Mouse (Mus musculus) MEL (cell line): Measurements from ENCODE around the gene Nthl1. TPM values are rescaled to one million over a fixed set of nuclear protein-coding genes. Genes with fewer than 3 reads are reported as not detected.

ENCODE experiments used
- DNase-seq: peaks from one replicate; pipeline ENCODE4 v3.0.0; 2011; ENCODE audit warnings: low read depth, low spot score
- H3K27ac ChIP-seq: 2 replicates; pipeline ENCODE4 v1.5.1; 2012; ENCODE audit warnings: low read depth, mild to moderate bottlenecking, control low read depth, low read length, moderate library complexity; ENCODE audit not compliant: control insufficient read depth
- H3K27me3 ChIP-seq, 2 experiments: fragments of 150-350 bp in 1 of 2; sonication (generic) in 1 of 2; 2 replicates each; pipeline ENCODE4 v1.6.1; 2012; ENCODE audit warnings: low read length in 2 of 2, mild to moderate bottlenecking in 2 of 2, improper control_type of control experiment in 1 of 2, moderate library complexity in 1 of 2; ENCODE audit not compliant: insufficient read depth in 2 of 2, control insufficient read depth in 1 of 2
- H3K36me3 ChIP-seq, 2 experiments: 2 replicates each; pipeline ENCODE4 v1.6.1; 2012 to 2014; ENCODE audit warnings: low read length in 2 of 2, improper control_type of control experiment in 1 of 2, inconsistent platforms in 1 of 2, mild to moderate bottlenecking in 1 of 2; ENCODE audit not compliant: insufficient read depth in 2 of 2, control insufficient read depth in 1 of 2
- H3K4me1 ChIP-seq, 2 experiments: fragments of 150-350 bp in 1 of 2; sonication (generic) in 1 of 2; 2 replicates each; pipeline ENCODE4 v1.6.1; 2012; ENCODE audit warnings: low read length in 2 of 2, improper control_type of control experiment in 1 of 2, mild to moderate bottlenecking in 1 of 2; ENCODE audit not compliant: insufficient read depth in 2 of 2, control insufficient read depth in 1 of 2
- H3K4me3 ChIP-seq, 2 experiments: fragments of 150-350 bp in 1 of 2; sonication (generic) in 1 of 2; 2 replicates each; pipeline ENCODE4 v1.5.1; 2012; ENCODE audit warnings: low read depth in 2 of 2, low read length in 2 of 2, mild to moderate bottlenecking in 2 of 2, moderate library complexity in 2 of 2, control low read depth in 1 of 2, improper control_type of control experiment in 1 of 2; ENCODE audit not compliant: control insufficient read depth in 1 of 2, insufficient read depth in 1 of 2
- H3K79me2 ChIP-seq: 2 replicates; pipeline ENCODE4 v1.6.1; 2012; ENCODE audit warnings: mild to moderate bottlenecking, low read length, moderate library complexity; ENCODE audit not compliant: control insufficient read depth, poor library complexity, insufficient read depth
- H3K9ac ChIP-seq: 2 replicates; pipeline ENCODE4 v1.6.1; 2012; ENCODE audit warnings: low read depth, mild to moderate bottlenecking, control low read depth, low read length, moderate library complexity; ENCODE audit not compliant: control insufficient read depth, poor library complexity, severe bottlenecking
- H3K9me3 ChIP-seq: fragments of 150-350 bp; sonication (generic); replicated peaks from 2 replicates; pipeline ENCODE4 v1.6.1; 2012; ENCODE audit warnings: mild to moderate bottlenecking, low read length, improper control_type of control experiment, moderate library complexity; ENCODE audit not compliant: insufficient read depth
- BHLHE40 ChIP-seq: IDR thresholded peaks from 2 replicates; pipeline ENCODE4 v1.6.1; 2012; ENCODE audit warnings: low read depth, mild to moderate bottlenecking, inconsistent platforms, low read length, improper control_type of control experiment, borderline replicate concordance
- CHD2 ChIP-seq: IDR thresholded peaks from 2 replicates; pipeline ENCODE4 v1.6.1; 2011; ENCODE audit warnings: low read length, improper control_type of control experiment
- CTCF ChIP-seq, 3 experiments: IDR thresholded peaks in 2 of 3; conservative IDR thresholded peaks in 1 of 3; 2 replicates each; pipeline ENCODE4 v1.5.1; 2011 to 2012; ENCODE audit warnings: low read length in 3 of 3, low read depth in 2 of 3, mild to moderate bottlenecking in 2 of 3, improper control_type of control experiment in 1 of 3, inconsistent platforms in 1 of 3, mixed read lengths in 1 of 3, moderate library complexity in 1 of 3; ENCODE audit not compliant: control insufficient read depth in 1 of 3, insufficient read depth in 1 of 3, poor library complexity in 1 of 3, severe bottlenecking in 1 of 3
- E2F4 ChIP-seq: IDR thresholded peaks from 2 replicates; pipeline ENCODE4 v1.6.1; 2011; ENCODE audit warnings: low read depth, low read length, improper control_type of control experiment, borderline replicate concordance
- GABPA ChIP-seq: IDR thresholded peaks from 2 replicates; pipeline ENCODE4 v1.6.1; 2012; ENCODE audit warnings: low read depth, mild to moderate bottlenecking, inconsistent platforms, low read length, improper control_type of control experiment, moderate library complexity
- GATA1 ChIP-seq: IDR thresholded peaks from 2 replicates; pipeline ENCODE4 v1.6.1; 2011; ENCODE audit warnings: low read depth, low read length, improper control_type of control experiment
- MAFK ChIP-seq: IDR thresholded peaks from 2 replicates; pipeline ENCODE4 v1.6.1; 2011; ENCODE audit warnings: low read depth, mild to moderate bottlenecking, low read length, improper control_type of control experiment, borderline replicate concordance
- MAX ChIP-seq: IDR thresholded peaks from 2 replicates; pipeline ENCODE4 v1.6.1; 2011; ENCODE audit warnings: low read length, improper control_type of control experiment
- MXI1 ChIP-seq: IDR thresholded peaks from 2 replicates; pipeline ENCODE4 v1.6.1; 2011; ENCODE audit warnings: mild to moderate bottlenecking, low read depth, low read length, improper control_type of control experiment
- MYB ChIP-seq: IDR thresholded peaks from 2 replicates; pipeline ENCODE4 v1.6.1; 2011; ENCODE audit warnings: mild to moderate bottlenecking, low read depth, low read length, improper control_type of control experiment
- MYC ChIP-seq: IDR thresholded peaks from 2 replicates; pipeline ENCODE4 v1.6.1; 2011; ENCODE audit warnings: low read depth, mild to moderate bottlenecking, low read length, improper control_type of control experiment, moderate library complexity
- NELFE ChIP-seq: IDR thresholded peaks from 2 replicates; pipeline ENCODE4 v1.6.1; 2011; ENCODE audit warnings: low read depth, low read length, improper control_type of control experiment
- POLR2A ChIP-seq, 2 experiments: IDR thresholded peaks; 2 replicates each; pipeline ENCODE4 v1.6.1; 2011 to 2012; ENCODE audit warnings: low read length in 2 of 2, mild to moderate bottlenecking in 2 of 2, control low read depth in 1 of 2, improper control_type of control experiment in 1 of 2, low read depth in 1 of 2, moderate library complexity in 1 of 2; ENCODE audit not compliant: control insufficient read depth in 1 of 2, insufficient read depth in 1 of 2, poor library complexity in 1 of 2
- POLR2AphosphoS2 ChIP-seq: IDR thresholded peaks from 2 replicates; pipeline ENCODE4 v1.6.1; 2011; ENCODE audit warnings: low read length, improper control_type of control experiment
- RAD21 ChIP-seq: IDR thresholded peaks from 2 replicates; pipeline ENCODE4 v1.6.1; 2011; ENCODE audit warnings: mild to moderate bottlenecking, low read depth, low read length, improper control_type of control experiment
- RCOR1 ChIP-seq: IDR thresholded peaks from 2 replicates; pipeline ENCODE4 v1.6.1; 2012; ENCODE audit warnings: low read depth, mild to moderate bottlenecking, inconsistent platforms, low read length, improper control_type of control experiment
- TAL1 ChIP-seq: IDR thresholded peaks from 2 replicates; pipeline ENCODE4 v1.6.1; 2012; ENCODE audit warnings: mild to moderate bottlenecking, inconsistent platforms, low read length, moderate library complexity, mixed read lengths
- TCF12 ChIP-seq: IDR thresholded peaks from 2 replicates; pipeline ENCODE4 v1.6.1; 2014; ENCODE audit warnings: low read depth, mild to moderate bottlenecking, inconsistent platforms, low read length, improper control_type of control experiment, moderate library complexity
- UBTF ChIP-seq: IDR thresholded peaks from 2 replicates; pipeline ENCODE4 v1.6.1; 2012; ENCODE audit warnings: low read depth, mild to moderate bottlenecking, inconsistent platforms, low read length, improper control_type of control experiment, moderate library complexity, borderline replicate concordance; ENCODE audit not compliant: insufficient read depth
- USF1 ChIP-seq: IDR thresholded peaks from 2 replicates; pipeline ENCODE4 v1.6.1; 2014; ENCODE audit warnings: low read depth, mild to moderate bottlenecking, inconsistent platforms, low read length, improper control_type of control experiment, moderate library complexity
- polyA plus RNA-seq, 2 experiments: library from polyadenylated mRNA; stranded (reverse) in 1 of 2; unstranded in 1 of 2; fragments of >175 nt in 1 of 2; fragments of >200 nt in 1 of 2; gene quantifications; 2 replicates each; pipeline versions ENCODE4 v1.2.1 to v1.2.4; 2012; ENCODE audit warnings: low replicate concordance in 2 of 2, low read depth in 1 of 2; ENCODE audit not compliant: insufficient read length in 2 of 2, insufficient read depth in 1 of 2, missing spikeins in 1 of 2
- total RNA-seq: library from RNA; depleted of rRNA; stranded (reverse); fragments of 300-350 nt; gene quantifications from 2 replicates; pipeline ENCODE4 v1.2.3, GENCODE M21; 2012

Gene Nthl1
- total and polyA plus RNA-seq, 3 experiments = 31.4 to 262 (median 32.0) TPM

DNA sequence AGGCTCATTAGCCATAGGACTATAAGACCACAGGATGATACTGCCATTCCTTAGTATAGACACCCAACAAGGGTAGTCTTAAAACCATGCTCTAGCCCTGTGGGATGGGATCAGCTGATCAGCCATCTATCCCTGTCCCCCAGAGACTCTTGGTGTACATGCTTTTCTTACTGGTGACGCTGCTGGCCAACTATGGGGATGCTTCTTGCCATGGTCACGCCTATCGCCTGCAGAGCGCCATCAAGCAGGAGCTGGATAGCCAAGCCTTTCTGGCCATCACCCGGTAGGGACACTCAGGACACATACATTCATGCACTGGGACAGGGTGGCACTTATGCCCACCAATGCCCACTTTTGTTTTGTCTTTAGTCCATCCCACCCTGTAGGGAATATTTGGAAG, 40.8 kb upstream of the Nthl1 start:
- H3K27ac ChIP-seq = no peak overlapping the region
- no peak overlapping the region for H3K9ac ChIP-seq
- H3K36me3 ChIP-seq = peaks cover 0 to 4% of the 10 kb centered on the region in 2 experiments; a peak in 3 of 4 replicates
- no peaks in the 10 kb centered on the region for H3K27me3 ChIP-seq
- no peaks in the 10 kb centered on the region for H3K9me3 ChIP-seq
- no peak overlapping the region for H3K4me3 ChIP-seq
- H3K4me1 ChIP-seq = 0 out of 4 replicates have a peak, but pooled peaks cover 0 to 5% of the 10 kb centered on the region in 2 experiments
- no peaks in the 10 kb centered on the region for H3K79me2 ChIP-seq
- DNase-seq = no peak
- no peak for TF ChIP-seq MAX
- no peak for TF ChIP-seq CHD2
- no peak for TF ChIP-seq RCOR1
- TF ChIP-seq RAD21 = no peak
- no peak for TF ChIP-seq GATA1
- TF ChIP-seq BHLHE40 = no peak
- TF ChIP-seq MAFK = no peak
- no peak for TF ChIP-seq USF1

- Histone ChIP-seq H3K27me3 (no peaks in the 10 kb centered on the region), H3K36me3 (peaks cover 0 to 4% of the 10 kb centered on the region in 2 experiments; a peak in 2 of 4 replicates), H3K4me3 (no peak overlapping the region), H3K4me1 (no peaks in the 10 kb centered on the region), H3K27ac (no peak overlapping the region), H3K79me2 (no peaks in the 10 kb centered on the region), H3K9me3 (no peaks in the 10 kb centered on the region), H3K9ac (no peak overlapping the region)
- no peak for DNase-seq
- TF ChIP-seq POLR2AphosphoS2 = no peak
- TF ChIP-seq NELFE = no peak
- no peak for TF ChIP-seq POLR2A (IDR thresholded peaks at IDR 0.05; ENCODE audit: control insufficient read depth in 1 of 2, insufficient read depth in 1 of 2, low read depth in 1 of 2, low read length in 2 of 2, poor library complexity in 1 of 2)
Observed at GRCm38 (mm10) chr17:24593248-24593647, 39.2 kb upstream of the Nthl1 start.

- H3K36me3 ChIP-seq = peaks cover 0 to 4% of the 10 kb centered on the region in 2 experiments; a peak in 2 of 4 replicates
- H3K27ac ChIP-seq = no peak overlapping the region
- no peak overlapping the region for H3K4me3 ChIP-seq
Observed at GRCm38 (mm10) chr17:24593992-24594890, 38.2 kb upstream of the Nthl1 start.

More at GRCm38 (mm10) chr17:24593992-24594890, 38.2 kb upstream of the Nthl1 start:
- no peaks in the 10 kb centered on the region for H3K27me3 ChIP-seq
- DNase-seq = no peak
- no peaks in the 10 kb centered on the region for H3K9me3 ChIP-seq
- no peaks in the 10 kb centered on the region for H3K79me2 ChIP-seq
- no peak overlapping the region for H3K9ac ChIP-seq
- TF ChIP-seq MYC = no peak
- no peak for TF ChIP-seq UBTF
- TF ChIP-seq RCOR1 = no peak
- no peak for TF ChIP-seq MYB
- no peak for TF ChIP-seq CTCF (IDR thresholded peaks at IDR 0.05 in 2 of 3, conservative IDR thresholded peaks at IDR 0.05 in 1 of 3; ENCODE audit: control insufficient read depth in 1 of 3, insufficient read depth in 1 of 3, low read depth in 2 of 3, low read length in 3 of 3, poor library complexity in 1 of 3, severe bottlenecking in 1 of 3)
- no peak for TF ChIP-seq GABPA
- no peak for TF ChIP-seq TCF12
- TF ChIP-seq TAL1 = no peak
- TF ChIP-seq RAD21 = no peak
- TF ChIP-seq POLR2AphosphoS2 = no peak
- no peak for TF ChIP-seq E2F4
- TF ChIP-seq MAX = no peak
- TF ChIP-seq MXI1 = no peak
- no peaks in the 10 kb centered on the region for H3K4me1 ChIP-seq
